Mouse (Mus musculus) forebrain, embryonic 12.5 days (tissue): ENCODE measurements around the gene Pcgf2. TPM values are rescaled to one million over a fixed set of nuclear protein-coding genes. Genes with fewer than 3 reads are reported as not detected.
"Not testable (repeated sequence)": the region's sequence is repeated elsewhere in the genome, so short reads cannot be mapped to it uniquely, and the experiment has no call there.

ENCODE experiments used
- ATAC-seq: fragments of 200-750 bp; cut with Nextera tagmentation; 2 replicates; pipeline ENCODE4 v1.8.0; 2017; ENCODE audit warnings: moderate TSS enrichment; ENCODE audit not compliant: low FRiP score
- H3K27ac ChIP-seq: fragments of 300-500 bp; sonication (generic); 2 replicates; pipeline ENCODE4 v1.5.1; 2016; ENCODE audit warnings: mild to moderate bottlenecking
- H3K27me3 ChIP-seq: fragments of 300-500 bp; sonication (generic); 2 replicates; pipeline ENCODE4 v1.6.1; 2016; ENCODE audit warnings: mild to moderate bottlenecking
- H3K36me3 ChIP-seq: fragments of 300-500 bp; sonication (generic); replicated peaks from 2 replicates; pipeline ENCODE4 v1.6.1; 2016; ENCODE audit warnings: mild to moderate bottlenecking
- H3K4me1 ChIP-seq: fragments of 300-500 bp; sonication (generic); 2 replicates; pipeline ENCODE4 v1.6.1; 2016
- H3K4me2 ChIP-seq: fragments of 300-500 bp; sonication (generic); 2 replicates; pipeline ENCODE4 v1.6.1; 2016; ENCODE audit warnings: mild to moderate bottlenecking, moderate library complexity
- H3K4me3 ChIP-seq: fragments of 300-500 bp; sonication (generic); replicated peaks from 2 replicates; pipeline ENCODE4 v1.5.1; 2016; ENCODE audit warnings: mild to moderate bottlenecking
- H3K9ac ChIP-seq: fragments of 300-500 bp; sonication (generic); 2 replicates; pipeline ENCODE4 v1.6.1; 2016; ENCODE audit warnings: mild to moderate bottlenecking
- H3K9me3 ChIP-seq: fragments of 300-500 bp; sonication (generic); 2 replicates; pipeline ENCODE4 v1.6.1; 2016
- WGBS: fragments of 180-500 bp; shearing (Covaris S2); methylation state at CpG from one replicate; pipeline ENCODE4 v1.1.7; 2016; 5-methylcytosine and 5-hydroxymethylcytosine counted together
- polyA plus RNA-seq: library from polyadenylated mRNA; unstranded; fragments of >200 nt; fragmentation: Nextera tagmentation; extraction: Ambion mirVana; gene quantifications from 2 replicates; pipeline ENCODE4 v1.2.1, GENCODE M21; 2016

Gene Pcgf2
- polyA plus RNA-seq, 1 experiment from 2014 or later = 24.2 TPM

GRCm38 (mm10) chr11:97737600-97737999, 37.3 kb upstream of the Pcgf2 start:
- H3K4me3 ChIP-seq = no peak overlapping the region
- H3K9me3 ChIP-seq = no peaks in the 10 kb centered on the region
- H3K4me1 ChIP-seq = peaks cover 20% of the 10 kb centered on the region
- no peaks in the 10 kb centered on the region for H3K27me3 ChIP-seq
- no peak overlapping the region for H3K27ac ChIP-seq
- H3K9ac ChIP-seq = no peak overlapping the region
- no peak overlapping the region for H3K4me2 ChIP-seq
- no peak for ATAC-seq
- 86% methylated on average over 4 of the region's 4 CpGs for WGBS
- no peaks in the 10 kb centered on the region; the same call in 1 of the 2 replicates for H3K36me3 ChIP-seq

DNA sequence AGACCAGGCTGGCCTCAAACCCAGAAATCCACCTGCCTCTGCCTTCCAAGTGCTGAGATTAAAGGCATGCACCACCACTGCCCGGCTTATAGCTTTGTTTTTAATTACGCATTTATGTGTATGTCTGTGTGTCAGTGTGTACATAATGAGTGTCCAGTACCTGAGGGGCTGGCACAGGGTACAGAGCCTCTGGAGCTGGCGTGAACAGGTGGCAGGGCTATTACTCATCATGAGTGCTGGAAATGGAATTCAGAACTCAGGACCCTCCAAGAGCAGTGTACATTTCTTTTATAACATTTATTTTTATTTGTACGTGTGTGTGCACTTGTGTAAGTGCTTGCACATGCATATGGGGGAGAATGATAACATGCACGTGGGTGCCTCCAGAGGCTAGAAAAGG, 36.3 kb upstream of the Pcgf2 start:
- H3K4me2 ChIP-seq = no peak overlapping the region
- H3K27me3 ChIP-seq = no peaks in the 10 kb centered on the region
- 92% methylated on average over 5 of the region's 5 CpGs for WGBS
- no peaks in the 10 kb centered on the region for H3K9me3 ChIP-seq
- H3K9ac ChIP-seq = no peak overlapping the region
- H3K4me3 ChIP-seq = no peak overlapping the region
- peaks cover 13% of the 10 kb centered on the region for H3K4me1 ChIP-seq
- H3K36me3 ChIP-seq = peaks cover 7% of the 10 kb centered on the region
- no peak overlapping the region for H3K27ac ChIP-seq
- no peak for ATAC-seq

DNA sequence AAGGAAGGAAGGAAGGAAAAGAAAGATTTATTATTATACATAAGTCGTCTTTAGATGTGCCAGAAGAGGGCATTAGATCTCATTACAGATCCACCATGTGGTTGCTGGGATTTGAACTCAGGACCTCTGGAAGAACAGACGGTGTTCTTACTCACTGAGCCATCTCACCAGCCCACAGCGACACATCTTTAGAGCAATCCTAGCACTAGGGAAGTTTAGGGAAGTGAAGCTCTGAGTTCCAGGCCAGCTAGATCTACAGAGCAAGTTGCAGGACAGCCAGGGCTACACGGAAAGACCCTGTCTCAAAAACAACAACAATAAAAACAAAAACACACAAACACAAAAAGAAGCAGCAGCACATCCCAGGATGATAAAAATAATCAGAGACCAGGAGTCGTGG, 34.5 kb upstream of the Pcgf2 start:
- H3K4me3 ChIP-seq, ATAC-seq, H3K9ac ChIP-seq, H3K27ac ChIP-seq, H3K4me1 ChIP-seq, H3K9me3 ChIP-seq, H3K27me3 ChIP-seq, H3K4me2 ChIP-seq: not testable (repeated sequence)
- 81% methylated on average over 5 of the region's 5 CpGs for WGBS
- peaks cover 22% of the 10 kb centered on the region for H3K36me3 ChIP-seq

GRCm38 (mm10) chr11:97733689-97734088, 33.4 kb upstream of the Pcgf2 start:
- no peaks in the 10 kb centered on the region for H3K27me3 ChIP-seq
- no peak overlapping the region for H3K4me3 ChIP-seq
- no peaks in the 10 kb centered on the region for H3K9me3 ChIP-seq
- H3K4me2 ChIP-seq = no peak overlapping the region
- H3K27ac ChIP-seq = no peak overlapping the region
- peaks cover 4% of the 10 kb centered on the region; the same call in 1 of the 2 replicates for H3K4me1 ChIP-seq
- no peak for ATAC-seq
- H3K9ac ChIP-seq = no peak overlapping the region
- H3K36me3 ChIP-seq = peaks cover 33% of the 10 kb centered on the region
- 41% methylated on average over 10 of the region's 10 CpGs for WGBS

DNA sequence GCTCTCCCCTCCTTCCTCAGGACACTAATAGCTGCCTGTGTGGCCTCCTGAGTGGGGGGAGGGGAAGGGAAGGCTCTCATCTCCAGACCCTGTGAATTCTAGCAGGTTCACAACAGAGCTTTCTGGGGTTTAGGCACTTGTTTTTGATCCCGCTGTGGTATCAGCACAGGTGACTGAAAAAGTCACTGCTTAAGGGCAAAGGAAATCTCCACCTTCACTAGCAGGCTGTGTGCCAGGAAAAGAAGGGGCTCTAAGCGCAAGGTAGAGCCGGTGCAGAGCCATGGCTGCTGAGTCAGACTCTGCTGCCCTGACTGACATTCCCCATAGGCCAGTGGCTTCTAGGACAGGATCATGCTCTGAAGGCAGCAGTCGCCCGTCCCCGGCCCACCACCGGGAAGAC, 28.4 kb upstream of the Pcgf2 start:
- H3K36me3 ChIP-seq = peaks cover 80% of the 10 kb centered on the region

GRCm38 (mm10) chr11:97728311-97728710, 28.0 kb upstream of the Pcgf2 start:
- Histone ChIP-seq H3K4me3 (no peak overlapping the region), H3K9me3 (no peaks in the 10 kb centered on the region), H3K27me3 (no peaks in the 10 kb centered on the region), H3K4me2 (no peak overlapping the region), H3K36me3 (peaks cover 83% of the 10 kb centered on the region), H3K4me1 (no peaks in the 10 kb centered on the region), H3K9ac (no peak overlapping the region), H3K27ac (no peak overlapping the region)
- no peak for ATAC-seq
- 86% methylated on average over 7 of the region's 7 CpGs for WGBS

More for the DNA sequence above, 28.4 kb upstream of the Pcgf2 start:
- Histone ChIP-seq H3K27me3 (no peaks in the 10 kb centered on the region), H3K4me1 (no peaks in the 10 kb centered on the region), H3K9me3 (no peaks in the 10 kb centered on the region), H3K4me3 (no peak overlapping the region), H3K4me2 (no peak overlapping the region), H3K27ac (no peak overlapping the region), H3K9ac (no peak overlapping the region; the same call in 1 of the 2 replicates)
- no peak for ATAC-seq
- WGBS = 85% methylated on average over 7 of the region's 7 CpGs

DNA sequence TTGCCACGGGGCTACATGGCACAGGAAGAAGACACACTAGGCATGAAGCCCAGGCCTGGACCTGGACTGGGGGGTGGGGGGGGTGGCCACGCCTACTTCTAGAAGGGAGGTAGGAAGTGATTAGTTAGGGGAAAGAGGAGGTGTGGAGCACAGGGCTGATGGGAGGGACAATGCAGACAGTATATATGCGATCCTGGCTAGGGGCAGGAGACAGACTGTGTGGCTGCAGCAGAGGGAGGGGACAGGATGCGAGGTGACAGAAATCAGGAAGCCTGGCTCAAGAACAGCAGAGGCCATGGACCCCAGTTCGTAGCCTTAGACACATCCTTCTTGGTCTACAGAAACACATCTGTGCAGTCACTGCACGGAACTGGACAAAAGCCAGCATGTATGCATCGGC, 23.4 kb upstream of the Pcgf2 start:
- H3K27me3 ChIP-seq = no peaks in the 10 kb centered on the region
- H3K4me2 ChIP-seq = no peak overlapping the region
- H3K4me3 ChIP-seq = no peak overlapping the region
- H3K4me1 ChIP-seq = no peaks in the 10 kb centered on the region
- H3K27ac ChIP-seq = no peak overlapping the region
- WGBS = 87% methylated on average over 7 of the region's 7 CpGs
- peaks cover 8% of the 10 kb centered on the region; the same call in 1 of the 2 replicates for H3K9me3 ChIP-seq
- peaks cover 97% of the 10 kb centered on the region for H3K36me3 ChIP-seq
- ATAC-seq = no peak
- no peak overlapping the region for H3K9ac ChIP-seq

DNA sequence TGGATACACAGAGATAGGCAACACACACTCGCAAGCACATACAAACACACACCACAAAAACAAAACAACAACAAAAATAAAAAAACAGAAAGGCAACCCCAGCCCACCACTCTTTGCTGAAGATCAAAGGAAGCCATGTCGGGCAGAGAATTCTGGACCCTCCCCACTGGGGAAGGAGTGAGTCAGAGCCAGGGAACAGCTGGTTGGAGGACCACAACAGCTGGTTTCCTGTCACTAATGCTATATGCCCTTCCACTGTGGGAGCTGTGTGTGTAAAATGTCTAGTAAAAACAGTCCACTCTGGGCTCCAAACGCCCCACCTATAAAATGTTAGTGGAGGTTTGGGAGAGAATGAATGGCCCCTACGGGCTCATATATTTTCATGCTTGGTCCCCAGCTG, 21.0 kb upstream of the Pcgf2 start:
- Histone ChIP-seq H3K4me1 (no peaks in the 10 kb centered on the region), H3K4me3 (no peak overlapping the region), H3K27me3 (no peaks in the 10 kb centered on the region), H3K36me3 (peaks cover 99% of the 10 kb centered on the region), H3K4me2 (no peak overlapping the region), H3K9ac (no peak overlapping the region), H3K9me3 (peaks cover 8% of the 10 kb centered on the region; the same call in 1 of the 2 replicates), H3K27ac (no peak overlapping the region)
- ATAC-seq = no peak
- WGBS = 94% methylated on average over 4 of the region's 4 CpGs

DNA sequence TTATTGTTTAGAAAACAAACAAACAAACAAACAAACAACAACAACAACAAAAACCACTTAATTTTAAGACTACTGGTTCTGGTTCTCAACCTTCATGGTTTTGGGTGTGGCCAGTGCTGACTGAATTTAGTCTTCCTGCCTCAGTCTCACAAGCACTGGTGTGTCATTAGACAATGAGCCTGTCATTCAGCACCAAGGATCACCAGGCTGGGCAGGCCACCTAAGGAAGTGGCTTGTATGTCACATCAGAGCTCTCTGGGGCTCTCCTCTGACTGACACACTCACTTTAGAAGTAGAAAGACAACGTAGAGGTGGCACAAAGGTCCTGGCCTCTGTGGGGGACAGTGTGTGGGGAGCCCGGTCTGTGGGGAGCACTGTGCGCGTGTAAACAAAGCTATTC, 18.7 kb upstream of the Pcgf2 start:
- Histone ChIP-seq H3K4me3 (no peak overlapping the region), H3K27ac (no peak overlapping the region), H3K9ac (no peak overlapping the region), H3K4me1 (no peaks in the 10 kb centered on the region), H3K36me3 (peaks cover 88% of the 10 kb centered on the region), H3K4me2 (no peak overlapping the region), H3K27me3 (no peaks in the 10 kb centered on the region), H3K9me3 (peaks cover 8% of the 10 kb centered on the region; the same call in 1 of the 2 replicates)
- no peak for ATAC-seq
- 90% methylated on average over 4 of the region's 4 CpGs for WGBS

DNA sequence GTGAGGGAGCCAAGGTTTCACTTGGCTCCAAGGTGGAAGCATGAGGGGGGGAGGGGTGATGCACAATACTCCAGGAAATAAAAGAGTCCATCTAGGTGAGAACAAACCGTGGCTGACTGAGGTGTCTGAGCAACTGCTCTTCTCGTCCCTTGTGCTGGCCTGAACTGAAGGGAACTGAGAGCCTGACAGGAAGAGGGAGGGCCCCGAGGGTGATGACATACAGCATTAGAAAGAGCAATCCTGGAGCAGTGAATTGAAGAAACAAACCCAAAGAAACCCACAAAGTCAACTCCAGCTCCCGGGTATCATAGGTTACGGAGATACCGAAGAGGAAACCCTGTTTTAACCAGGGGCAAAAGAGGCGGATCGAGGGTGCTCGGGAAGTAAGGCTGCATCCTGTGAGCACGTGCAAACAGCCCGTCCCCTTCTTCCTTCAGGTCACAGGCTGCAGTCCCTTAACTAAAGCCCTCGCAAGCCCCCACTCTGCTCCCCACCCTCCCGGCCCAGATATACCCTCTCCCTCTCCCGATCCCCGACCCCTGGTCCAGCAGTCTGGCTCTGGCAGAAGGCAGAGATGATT, 18.1 kb upstream of the Pcgf2 start:
- peaks cover 8% of the 10 kb centered on the region; the same call in 1 of the 2 replicates for H3K9me3 ChIP-seq
- peaks cover 88% of the 10 kb centered on the region for H3K36me3 ChIP-seq
- no peaks in the 10 kb centered on the region for H3K27me3 ChIP-seq
- H3K9ac ChIP-seq = no peak overlapping the region
- no peak overlapping the region for H3K27ac ChIP-seq
- 89% methylated on average over 15 of the region's 15 CpGs for WGBS
- no peaks in the 10 kb centered on the region for H3K4me1 ChIP-seq
- no peak overlapping the region for H3K4me3 ChIP-seq
- ATAC-seq = no peak
- H3K4me2 ChIP-seq = no peak overlapping the region

- Histone ChIP-seq H3K4me3 (no peak overlapping the region), H3K36me3 (peaks cover 88% of the 10 kb centered on the region), H3K4me2 (no peak overlapping the region), H3K4me1 (no peaks in the 10 kb centered on the region), H3K27me3 (no peaks in the 10 kb centered on the region), H3K9ac (no peak overlapping the region), H3K9me3 (peaks cover 8% of the 10 kb centered on the region; the same call in 1 of the 2 replicates), H3K27ac (no peak overlapping the region)
- 90% methylated on average over 26 of the region's 26 CpGs for WGBS
- ATAC-seq = no peak
Observed at GRCm38 (mm10) chr11:97717369-97718280, 17.3 kb upstream of the Pcgf2 start.

DNA sequence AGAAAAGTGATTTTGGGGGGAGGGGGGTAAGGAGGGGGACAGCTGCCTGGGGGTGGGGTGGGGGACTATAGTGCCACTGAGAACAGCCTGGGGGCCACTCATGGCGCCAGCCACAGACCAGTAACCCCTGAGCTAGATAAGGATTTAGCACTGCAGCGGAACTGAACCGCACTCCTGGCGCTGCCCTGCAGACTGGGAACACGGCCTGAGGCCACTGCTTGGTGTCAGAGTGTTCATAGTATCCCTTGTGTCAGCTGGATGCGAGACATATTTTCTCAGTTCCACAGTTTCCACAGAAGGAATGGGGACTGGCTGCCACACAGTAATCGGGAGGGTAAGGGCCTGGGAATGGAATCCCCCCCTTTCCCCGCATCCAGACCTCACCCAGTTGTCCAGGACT, 15.7 kb upstream of the Pcgf2 start:
- no peak overlapping the region for H3K27ac ChIP-seq
- no peak overlapping the region for H3K4me3 ChIP-seq
- H3K36me3 ChIP-seq = peaks cover 87% of the 10 kb centered on the region
- H3K9me3 ChIP-seq = no peaks in the 10 kb centered on the region
- no peak for ATAC-seq
- WGBS = 92% methylated on average over 8 of the region's 8 CpGs
- H3K4me2 ChIP-seq = no peak overlapping the region
- H3K27me3 ChIP-seq = no peaks in the 10 kb centered on the region
- no peak overlapping the region for H3K9ac ChIP-seq
- H3K4me1 ChIP-seq = no peaks in the 10 kb centered on the region
